Mouse (Mus musculus) lung, postnatal 0 days (tissue): Measurements from ENCODE around the gene Tenm1.

ENCODE experiments used
- CTCF ChIP-seq: IDR thresholded peaks from 2 replicates; pipeline ENCODE4 v1.5.1; 2016; ENCODE audit warnings: antibody characterized with exemption, mild to moderate bottlenecking
- EP300 ChIP-seq: IDR thresholded peaks from 2 replicates; pipeline ENCODE4 v1.6.1; 2016; ENCODE audit warnings: antibody characterized with exemption, mild to moderate bottlenecking, control low read depth

GRCm38 (mm10) chrX:43427111-43427510 lies 1.8 kb downstream of the Tenm1 start:
- no peak for TF ChIP-seq CTCF
- no peak for TF ChIP-seq EP300
